ENCODE assay signal across 9 mouse cellular contexts in genomic region chr15:96547256-96548195, GRCm38 (mm10).
A peak's percentile ranks its signal among the peaks of the same experiment; 100 is the strongest.
DNase-seq lines count a peak whose midpoint lies in the region; ATAC-seq lines count a peak whose summit lies in the region.
"Had no signal": no experiment of that assay in that cellular context is flagged by ENCODE, and none has a peak within 500 bp of the region (broad histone marks: within the 10 kb centered on the region; RNA-seq: fewer than 3 reads in every experiment).

No protein-coding gene starts in this region.

- no peak overlapping the region for H3K4me2 ChIP-seq in forebrain, embryonic 15.5 days (replicated peaks)
- peak overlapping the region; percentile 9; the same call in 1 of the 2 replicates for H3K4me2 ChIP-seq in midbrain, embryonic 13.5 days (replicated peaks)
- H3K4me2 ChIP-seq: liver, embryonic 13.5 days had no signal

- ATAC-seq in forebrain, embryonic 15.5 days (replicated peaks), result peak; percentile 86
- ATAC-seq in midbrain, embryonic 13.5 days, result peak; percentile 86

- H3K27ac ChIP-seq in forebrain, embryonic 15.5 days (replicated peaks), result peak overlapping the region; percentile 61
- peak overlapping the region; percentile 64 for H3K27ac ChIP-seq in midbrain, embryonic 13.5 days
- H3K27ac ChIP-seq: liver, embryonic 13.5 days had no signal

- no peak overlapping the region for H3K9ac ChIP-seq in forebrain, embryonic 15.5 days (replicated peaks)
- H3K9ac ChIP-seq in midbrain, embryonic 13.5 days (replicated peaks), result no peak overlapping the region
- H3K9ac ChIP-seq: liver, embryonic 13.5 days had no signal

- H3K36me3 ChIP-seq in forebrain, embryonic 15.5 days, result no peaks in the 10 kb centered on the region
- H3K36me3 ChIP-seq in midbrain, embryonic 13.5 days, result no peaks in the 10 kb centered on the region
- H3K36me3 ChIP-seq: liver, embryonic 13.5 days had no signal

- H3K9me3 ChIP-seq in forebrain, embryonic 15.5 days, result no peaks in the 10 kb centered on the region
- H3K9me3 ChIP-seq in midbrain, embryonic 13.5 days, result no peaks in the 10 kb centered on the region
- H3K9me3 ChIP-seq: liver, embryonic 13.5 days had no signal

- WGBS in forebrain, embryonic 15.5 days, result 20% methylated on average over 21 of the region's 21 CpGs
- 33% methylated on average over 21 of the region's 21 CpGs for WGBS in midbrain, embryonic 13.5 days

- no peaks in the 10 kb centered on the region for H3K27me3 ChIP-seq in forebrain, embryonic 15.5 days
- H3K27me3 ChIP-seq in midbrain, embryonic 13.5 days, result 0 out of 2 replicates have a peak, but pooled peaks cover 3% of the 10 kb centered on the region
- H3K27me3 ChIP-seq: liver, embryonic 13.5 days had no signal

- peaks cover 14% of the 10 kb centered on the region for H3K4me1 ChIP-seq in forebrain, embryonic 15.5 days
- peaks cover 10% of the 10 kb centered on the region for H3K4me1 ChIP-seq in midbrain, embryonic 13.5 days (replicated peaks)
- H3K4me1 ChIP-seq: liver, embryonic 13.5 days had no signal

- H3K4me3 ChIP-seq in forebrain, embryonic 15.5 days, result no peak overlapping the region
- H3K4me3 ChIP-seq in midbrain, embryonic 13.5 days (replicated peaks), result no peak overlapping the region
- H3K4me3 ChIP-seq: liver, embryonic 13.5 days had no signal

- peak; percentile 30 for DNase-seq in gastrocnemius, adult 18-20 months (ENCODE audit: low spot score)
- DNase-seq in gastrocnemius, adult 8-10 months (ENCODE audit: low spot score in 2 of 2), result no peak
- peak; percentile 27 for DNase-seq in MN1 (ENCODE audit: low spot score)
- peak; percentile 8 to 45 for DNase-seq in kidney, postnatal 36 days
- DNase-seq in cerebellum, adult 9-10 months, result no peak
- no peak for DNase-seq in ovary, postnatal 10 days (ENCODE audit: low spot score)
- DNase-seq: liver, embryonic 13.5 days had no signal

Comparison
In these comparisons a context has a peak if more than half of its experiments do, and no peak if none do; other contexts are left out.
1. DNase-seq: peak in gastrocnemius, adult 18-20 months (single experiment), MN1 (single experiment) and kidney, postnatal 36 days (2 of 2); none in gastrocnemius, adult 8-10 months (0 of 2), cerebellum, adult 9-10 months (single experiment) and ovary, postnatal 10 days (single experiment).